Mouse (Mus musculus): Measurements from ENCODE around the gene Rbm39.
"Not testable (repeated sequence)": the region's sequence is repeated elsewhere in the genome, so short reads cannot be mapped to it uniquely, and the experiment has no call there.

Gene Rbm39

GRCm38 (mm10) chr2:156112080-156112423, 68.0 kb downstream of the Rbm39 start:
- intact Hi-C loops (cut with DNase I), result not testable (repeated sequence)

GRCm38 (mm10) chr2:156111358-156112079, 68.5 kb downstream of the Rbm39 start, which contains the start of the genes Cpne1 and Rbm12:
Cpne1 (minus strand) TSS chr2:156111965.
Rbm12 (minus strand) TSS chr2:156111978.
- intact Hi-C loops (cut with DNase I), result no loop called here

- intact Hi-C loops (cut with DNase I), result no loop called here
These were observed 69.2 kb downstream of the Rbm39 start for GRCm38 (mm10) chr2:156110627-156111357.
